Mouse (Mus musculus): ENCODE data around the gene Toe1. TPM values are rescaled to one million over a fixed set of nuclear protein-coding genes. Genes with fewer than 3 reads are reported as not detected.
A peak's percentile ranks its signal among the peaks of the same experiment; 100 is the strongest.

Gene Toe1
- polyA plus RNA-seq, 1 experiment: 30.9 TPM

DNA sequence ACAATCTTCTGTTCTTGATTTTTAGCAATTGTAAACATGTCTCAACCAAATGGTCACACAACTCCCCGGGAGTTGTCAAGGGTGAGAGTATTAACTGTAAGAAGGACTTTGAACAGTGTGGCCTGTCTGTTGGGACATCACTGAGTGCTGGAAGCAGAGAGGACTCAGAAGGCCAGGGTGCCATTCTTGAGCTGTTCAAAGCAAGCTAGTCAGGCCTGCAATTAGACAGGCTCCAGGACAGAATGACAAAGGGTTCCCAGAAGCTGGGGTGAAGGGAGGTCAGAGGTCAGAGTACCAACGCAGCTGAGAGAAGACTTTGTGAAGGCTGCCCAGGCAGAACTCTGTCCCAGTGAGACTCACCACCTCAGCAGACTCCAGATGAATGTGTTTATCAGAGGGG, 31.6 kb upstream of the Toe1 start:
- H3K27me3 ChIP-seq (ENCODE audit: control insufficient read depth, insufficient read depth, low read length): no peaks in the 10 kb centered on the region
- H3K27ac ChIP-seq (ENCODE audit: control insufficient read depth, insufficient read depth, low read depth, low read length): no peak overlapping the region
- TF ChIP-seq POLR2A (IDR thresholded peaks at IDR 0.05; ENCODE audit: control insufficient read depth, low read depth, low read length) (no peak), CTCF (IDR thresholded peaks at IDR 0.05; ENCODE audit: control insufficient read depth, insufficient read depth, insufficient replicate concordance, low read depth, low read length) (no peak)
- H3K36me3 ChIP-seq (ENCODE audit: control insufficient read depth, insufficient read depth, low read length): no peaks in the 10 kb centered on the region
- no peak overlapping the region for H3K4me3 ChIP-seq (ENCODE audit: control insufficient read depth, low read depth, low read length)
- no peaks in the 10 kb centered on the region for H3K4me1 ChIP-seq (ENCODE audit: control insufficient read depth, insufficient read depth, low read length)

DNA sequence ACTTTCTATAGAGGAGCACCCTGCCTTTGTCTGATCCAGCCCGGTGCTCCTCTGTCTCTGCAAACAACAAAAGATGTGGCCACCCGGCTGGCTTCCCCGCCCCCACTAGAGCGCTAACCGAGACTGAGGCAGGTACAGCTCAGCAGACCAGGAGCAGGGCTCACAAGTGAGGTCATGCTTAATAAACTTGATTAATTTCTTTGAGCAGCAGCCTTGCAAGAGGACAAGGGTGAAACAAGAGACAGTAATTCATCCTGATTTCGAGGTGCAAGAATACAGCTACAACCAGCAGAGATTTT, 22.6 kb upstream of the Toe1 start:
- Histone ChIP-seq H3K27ac (ENCODE audit: control insufficient read depth, insufficient read depth, low read depth, low read length) (no peak overlapping the region), H3K4me1 (ENCODE audit: control insufficient read depth, insufficient read depth, low read length) (peaks cover 4% of the 10 kb centered on the region), H3K4me3 (ENCODE audit: control insufficient read depth, low read depth, low read length) (no peak overlapping the region), H3K27me3 (ENCODE audit: control insufficient read depth, insufficient read depth, low read length) (no peaks in the 10 kb centered on the region), H3K36me3 (ENCODE audit: control insufficient read depth, insufficient read depth, low read length) (no peaks in the 10 kb centered on the region)
- TF ChIP-seq CTCF (IDR thresholded peaks at IDR 0.05; ENCODE audit: control insufficient read depth, insufficient read depth, insufficient replicate concordance, low read depth, low read length) (no peak), POLR2A (IDR thresholded peaks at IDR 0.05; ENCODE audit: control insufficient read depth, low read depth, low read length) (no peak)

DNA sequence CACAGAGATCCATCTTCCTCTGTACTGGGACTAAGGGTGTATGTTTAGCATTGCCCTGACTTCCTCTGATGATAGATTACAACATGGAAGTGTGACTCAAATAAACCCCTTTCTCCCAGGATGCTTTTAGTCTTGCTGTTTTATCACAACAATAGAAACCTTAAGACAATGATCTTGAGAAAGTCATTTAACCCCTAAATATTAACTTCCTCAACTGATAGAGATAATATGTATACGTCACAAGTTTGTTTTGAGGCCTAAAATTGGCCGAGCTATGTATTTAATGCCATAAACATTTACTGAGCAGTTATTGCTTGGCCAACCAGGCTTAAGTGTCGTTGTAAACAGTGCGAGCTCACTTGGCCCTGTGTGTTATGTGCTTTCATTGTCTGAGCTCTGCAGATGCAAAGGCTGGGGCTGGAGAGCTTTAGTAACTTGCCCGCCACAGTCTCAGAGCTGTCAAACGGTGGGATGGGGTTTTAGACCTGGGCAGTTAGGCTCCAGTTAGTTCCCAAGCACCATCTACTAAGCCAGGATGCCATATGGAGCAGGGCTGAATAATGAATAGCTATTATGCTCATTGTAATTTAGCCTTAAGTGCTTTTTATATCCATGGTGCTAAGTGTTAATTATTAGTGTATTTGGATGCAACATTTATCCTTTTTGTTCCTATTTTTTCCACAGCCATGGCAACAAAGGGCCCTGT, 22.1 kb upstream of the Toe1 start:
- Histone ChIP-seq H3K36me3 (ENCODE audit: control insufficient read depth, insufficient read depth, low read length) (no peaks in the 10 kb centered on the region), H3K4me1 (ENCODE audit: control insufficient read depth, insufficient read depth, low read length) (peaks cover 7% of the 10 kb centered on the region), H3K27me3 (ENCODE audit: control insufficient read depth, insufficient read depth, low read length) (no peaks in the 10 kb centered on the region), H3K27ac (ENCODE audit: control insufficient read depth, insufficient read depth, low read depth, low read length) (no peak overlapping the region), H3K4me3 (ENCODE audit: control insufficient read depth, low read depth, low read length) (no peak overlapping the region)
- TF ChIP-seq CTCF (IDR thresholded peaks at IDR 0.05; ENCODE audit: control insufficient read depth, insufficient read depth, insufficient replicate concordance, low read depth, low read length): no peak
- TF ChIP-seq POLR2A (IDR thresholded peaks at IDR 0.05; ENCODE audit: control insufficient read depth, low read depth, low read length): no peak

- TF ChIP-seq POLR2A (IDR thresholded peaks at IDR 0.05; ENCODE audit: control insufficient read depth, low read depth, low read length) (no peak), CTCF (IDR thresholded peaks at IDR 0.05; ENCODE audit: control insufficient read depth, insufficient read depth, insufficient replicate concordance, low read depth, low read length) (peak; percentile 48; the same call in 1 of the 2 replicates)
- Histone ChIP-seq H3K36me3 (ENCODE audit: control insufficient read depth, insufficient read depth, low read length) (no peaks in the 10 kb centered on the region), H3K4me1 (ENCODE audit: control insufficient read depth, insufficient read depth, low read length) (peaks cover 7% of the 10 kb centered on the region)
Observed at GRCm38 (mm10) chr4:116827819-116828218, 20.4 kb upstream of the Toe1 start.

DNA sequence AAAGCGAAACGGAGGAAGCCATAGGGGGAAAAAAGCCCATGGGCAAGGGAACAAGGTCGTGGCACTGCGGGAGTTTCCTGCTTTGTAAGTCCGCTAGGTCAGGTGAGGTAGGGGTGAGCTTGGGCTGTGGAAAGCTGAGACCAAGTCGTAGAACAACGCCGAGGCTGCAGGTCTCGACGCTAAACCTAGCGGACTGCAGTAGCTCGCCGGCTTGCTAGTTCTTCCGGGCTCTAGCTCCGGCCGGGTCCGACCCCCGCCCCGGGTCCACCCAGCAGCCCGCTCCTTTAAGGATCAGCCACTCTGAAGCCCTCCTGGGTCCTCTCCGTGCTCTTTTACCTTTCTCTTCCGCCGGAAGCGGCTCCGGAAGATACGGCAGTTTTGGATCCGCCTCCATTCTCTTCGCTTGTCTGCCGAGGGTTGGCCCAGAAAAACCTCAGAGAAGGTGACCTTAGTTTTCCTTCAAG, 17.1 kb upstream of the Toe1 start:
- Histone ChIP-seq H3K27me3 (ENCODE audit: control insufficient read depth, insufficient read depth, low read length) (no peaks in the 10 kb centered on the region), H3K27ac (ENCODE audit: control insufficient read depth, insufficient read depth, low read depth, low read length) (peak overlapping the region; percentile 83), H3K36me3 (ENCODE audit: control insufficient read depth, insufficient read depth, low read length) (no peaks in the 10 kb centered on the region), H3K4me3 (ENCODE audit: control insufficient read depth, low read depth, low read length) (peak overlapping the region; percentile 88), H3K4me1 (ENCODE audit: control insufficient read depth, insufficient read depth, low read length) (peaks cover 20% of the 10 kb centered on the region)
- TF ChIP-seq POLR2A (IDR thresholded peaks at IDR 0.05; ENCODE audit: control insufficient read depth, low read depth, low read length) (peak; percentile 65), CTCF (IDR thresholded peaks at IDR 0.05; ENCODE audit: control insufficient read depth, insufficient read depth, insufficient replicate concordance, low read depth, low read length) (no peak)

More at GRCm38 (mm10) chr4:116827819-116828218, 20.4 kb upstream of the Toe1 start:
- H3K27me3 ChIP-seq (ENCODE audit: control insufficient read depth, insufficient read depth, low read length): no peaks in the 10 kb centered on the region
- H3K4me3 ChIP-seq (ENCODE audit: control insufficient read depth, low read depth, low read length): no peak overlapping the region
- H3K27ac ChIP-seq (ENCODE audit: control insufficient read depth, insufficient read depth, low read depth, low read length): no peak overlapping the region

GRCm38 (mm10) chr4:116821694-116822016, 14.2 kb upstream of the Toe1 start, which contains the start of gene Hpdl:
TSS of gene Hpdl (minus strand) at chr4:116821707.
- TF ChIP-seq POLR2A (IDR thresholded peaks at IDR 0.05; ENCODE audit: control insufficient read depth, low read depth, low read length) (no peak), CTCF (IDR thresholded peaks at IDR 0.05; ENCODE audit: control insufficient read depth, insufficient read depth, insufficient replicate concordance, low read depth, low read length) (no peak)
- Histone ChIP-seq H3K36me3 (ENCODE audit: control insufficient read depth, insufficient read depth, low read length) (no peaks in the 10 kb centered on the region), H3K4me3 (ENCODE audit: control insufficient read depth, low read depth, low read length) (peak within 1 kb of the TSS; percentile 39)

GRCm38 (mm10) chr4:116820902-116821693, 13.7 kb upstream of the Toe1 start:
- TF ChIP-seq CTCF (IDR thresholded peaks at IDR 0.05; ENCODE audit: control insufficient read depth, insufficient read depth, insufficient replicate concordance, low read depth, low read length) (no peak), POLR2A (IDR thresholded peaks at IDR 0.05; ENCODE audit: control insufficient read depth, low read depth, low read length) (no peak; the same call in 1 of the 2 replicates)
- no peaks in the 10 kb centered on the region for H3K36me3 ChIP-seq (ENCODE audit: control insufficient read depth, insufficient read depth, low read length)
- no peak overlapping the region for H3K27ac ChIP-seq (ENCODE audit: control insufficient read depth, insufficient read depth, low read depth, low read length)
- no peaks in the 10 kb centered on the region for H3K27me3 ChIP-seq (ENCODE audit: control insufficient read depth, insufficient read depth, low read length)
- H3K4me1 ChIP-seq (ENCODE audit: control insufficient read depth, insufficient read depth, low read length): peaks cover 20% of the 10 kb centered on the region
- H3K4me3 ChIP-seq (ENCODE audit: control insufficient read depth, low read depth, low read length): peak overlapping the region; percentile 39

More at GRCm38 (mm10) chr4:116821694-116822016, 14.2 kb upstream of the Toe1 start, which contains the start of gene Hpdl:
- no peak within 1 kb of the TSS for H3K27ac ChIP-seq (ENCODE audit: control insufficient read depth, insufficient read depth, low read depth, low read length)
- peaks cover 20% of the 10 kb centered on the region for H3K4me1 ChIP-seq (ENCODE audit: control insufficient read depth, insufficient read depth, low read length)
- H3K27me3 ChIP-seq (ENCODE audit: control insufficient read depth, insufficient read depth, low read length): no peaks in the 10 kb centered on the region

All from testis, adult 2 months (tissue).